Mouse (Mus musculus) lung, embryonic 16.5 days (tissue): ENCODE measurements around the gene Rhoj. TPM values are rescaled to one million over a fixed set of nuclear protein-coding genes. Genes with fewer than 3 reads are reported as not detected.
A peak's percentile ranks its signal among the peaks of the same experiment; 100 is the strongest.

Source experiments
- ATAC-seq: fragments of 200-750 bp; cut with Nextera tagmentation; 2 replicates; pipeline ENCODE4 v1.8.0; 2017; ENCODE audit warnings: low read depth, mild to moderate bottlenecking, moderate library complexity
- H3K27ac ChIP-seq: fragments of 300-500 bp; sonication (generic); 2 replicates; pipeline ENCODE4 v1.5.1; 2014; ENCODE audit warnings: mild to moderate bottlenecking, control low read depth, low read length
- H3K27me3 ChIP-seq: fragments of 300-500 bp; sonication (generic); 2 replicates; pipeline ENCODE4 v1.6.1; 2014; ENCODE audit warnings: low read depth, low read length, mixed read lengths; ENCODE audit not compliant: control insufficient read depth, insufficient read depth
- H3K36me3 ChIP-seq: fragments of 300-500 bp; sonication (generic); 2 replicates; pipeline ENCODE4 v1.6.1; 2014; ENCODE audit warnings: low read length; ENCODE audit not compliant: control insufficient read depth, insufficient read depth
- H3K4me1 ChIP-seq: fragments of 300-500 bp; sonication (generic); replicated peaks from 2 replicates; pipeline ENCODE4 v1.6.1; 2014; ENCODE audit warnings: low read length, mixed read lengths; ENCODE audit not compliant: control insufficient read depth, insufficient read depth
- H3K4me2 ChIP-seq: fragments of 300-500 bp; sonication (generic); 2 replicates; pipeline ENCODE4 v1.6.1; 2014; ENCODE audit warnings: low read depth, low read length, control low read depth
- H3K4me3 ChIP-seq: fragments of 300-500 bp; sonication (generic); 2 replicates; pipeline ENCODE4 v1.5.1; 2014; ENCODE audit warnings: mild to moderate bottlenecking, low read length, control low read depth
- H3K9ac ChIP-seq: fragments of 300-500 bp; sonication (generic); 2 replicates; pipeline ENCODE4 v1.6.1; 2014; ENCODE audit warnings: low read length, control low read depth
- H3K9me3 ChIP-seq: fragments of 300-500 bp; sonication (generic); 2 replicates; pipeline ENCODE4 v1.6.1; 2016; ENCODE audit warnings: low read length; ENCODE audit not compliant: control insufficient read depth
- WGBS: fragments of 180-500 bp; shearing (Covaris S2); extraction: QIAGEN DNeasy Blood & Tissue Kit; methylation state at CpG from one replicate; pipeline ENCODE4 v1.1.7; 2014; 5-methylcytosine and 5-hydroxymethylcytosine counted together
- polyA plus RNA-seq: library from polyadenylated mRNA; unstranded; fragments of >200 nt; fragmentation: Nextera tagmentation; extraction: Ambion mirVana; gene quantifications from 2 replicates; pipeline ENCODE4 v1.2.1, GENCODE M21; 2015

Rhoj gene
- polyA plus RNA-seq, 1 experiment from 2014 or later = 66.0 TPM

- H3K4me3 ChIP-seq = no peak overlapping the region
- H3K9me3 ChIP-seq = no peaks in the 10 kb centered on the region
- no peak overlapping the region for H3K4me2 ChIP-seq
- no peak for ATAC-seq
- no peaks in the 10 kb centered on the region for H3K27me3 ChIP-seq
- no peaks in the 10 kb centered on the region for H3K4me1 ChIP-seq
- no peaks in the 10 kb centered on the region for H3K36me3 ChIP-seq
- H3K9ac ChIP-seq = no peak overlapping the region
- WGBS = 72% methylated on average over 20 of the region's 20 CpGs
- no peak overlapping the region for H3K27ac ChIP-seq
Observed at GRCm38 (mm10) chr12:75394011-75394773, 86.1 kb downstream of the Rhoj start.

- H3K9me3 ChIP-seq = no peaks in the 10 kb centered on the region
- H3K27me3 ChIP-seq = no peaks in the 10 kb centered on the region
- H3K4me3 ChIP-seq = no peak overlapping the region
- WGBS = 35% methylated on average over 3 of the region's 3 CpGs
- H3K4me1 ChIP-seq = no peaks in the 10 kb centered on the region
- H3K4me2 ChIP-seq = no peak overlapping the region
- H3K9ac ChIP-seq = no peak overlapping the region
- H3K36me3 ChIP-seq = no peaks in the 10 kb centered on the region
- ATAC-seq = no peak; the same call in 1 of the 2 replicates
- H3K27ac ChIP-seq = no peak overlapping the region
Observed at GRCm38 (mm10) chr12:75396616-75397015, 88.5 kb downstream of the Rhoj start.

DNA sequence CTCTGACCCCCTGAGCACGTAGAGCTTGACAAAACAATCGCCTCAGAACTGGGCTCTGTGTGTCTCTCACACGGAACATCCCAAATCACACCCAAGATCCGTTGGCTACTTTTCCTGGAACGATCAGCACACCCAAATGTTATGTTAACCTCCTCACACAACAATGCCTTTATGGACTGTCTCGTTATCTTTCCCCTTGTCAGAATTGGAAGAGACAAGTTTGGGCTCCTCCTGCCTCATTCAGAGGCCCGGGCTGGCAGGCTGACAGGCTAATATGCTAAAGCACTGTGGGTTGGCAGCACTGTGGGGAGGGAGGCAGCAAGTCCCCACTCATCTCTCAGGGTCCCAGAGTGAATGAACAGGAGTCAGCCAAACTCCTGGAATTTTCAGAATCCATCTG, 89.0 kb downstream of the Rhoj start:
- no peak overlapping the region for H3K27ac ChIP-seq
- no peak overlapping the region for H3K4me3 ChIP-seq
- H3K9me3 ChIP-seq = no peaks in the 10 kb centered on the region
- H3K9ac ChIP-seq = no peak overlapping the region
- ATAC-seq = peak; percentile 38; the same call in 1 of the 2 replicates
- no peaks in the 10 kb centered on the region for H3K4me1 ChIP-seq
- H3K27me3 ChIP-seq = no peaks in the 10 kb centered on the region
- WGBS = 34% methylated on average over 7 of the region's 7 CpGs
- no peak overlapping the region for H3K4me2 ChIP-seq
- H3K36me3 ChIP-seq = no peaks in the 10 kb centered on the region

- peak; percentile 34; the same call in 1 of the 2 replicates for ATAC-seq
- H3K36me3 ChIP-seq = no peaks in the 10 kb centered on the region
- no peaks in the 10 kb centered on the region for H3K27me3 ChIP-seq
- H3K4me3 ChIP-seq = peak overlapping the region; percentile 13; the same call in 1 of the 2 replicates
- peak overlapping the region; percentile 36; the same call in 1 of the 2 replicates for H3K27ac ChIP-seq
- H3K4me1 ChIP-seq = no peaks in the 10 kb centered on the region
- H3K9me3 ChIP-seq = no peaks in the 10 kb centered on the region
- H3K4me2 ChIP-seq = peak overlapping the region; percentile 36; the same call in 1 of the 2 replicates
- 0 out of 2 replicates have a peak overlapping the region, but pooled peaks have one; percentile 15 for H3K9ac ChIP-seq
- WGBS = 50% methylated on average over 9 of the region's 9 CpGs
Observed at GRCm38 (mm10) chr12:75412964-75413363, 104.8 kb downstream of the Rhoj start.

- Histone ChIP-seq H3K4me3 (no peak overlapping the region), H3K9me3 (no peaks in the 10 kb centered on the region), H3K36me3 (no peaks in the 10 kb centered on the region), H3K4me2 (no peak overlapping the region), H3K9ac (no peak overlapping the region), H3K27me3 (no peaks in the 10 kb centered on the region), H3K4me1 (no peaks in the 10 kb centered on the region), H3K27ac (no peak overlapping the region)
- ATAC-seq = no peak
- WGBS = 74% methylated on average over 6 of the region's 6 CpGs
Observed at GRCm38 (mm10) chr12:75414991-75415390, 106.9 kb downstream of the Rhoj start.

- Histone ChIP-seq H3K4me2 (no peak within 1 kb of the TSS), H3K27me3 (no peaks in the 10 kb centered on the region), H3K4me3 (no peak within 1 kb of the TSS), H3K9me3 (no peaks in the 10 kb centered on the region), H3K9ac (no peak within 1 kb of the TSS), H3K27ac (no peak within 1 kb of the TSS), H3K36me3 (no peaks in the 10 kb centered on the region), H3K4me1 (no peaks in the 10 kb centered on the region)
- 86% methylated on average over 4 of the region's 4 CpGs for WGBS
- ATAC-seq = no peak
Observed at GRCm38 (mm10) chr12:75416681-75417080, 108.6 kb downstream of the Rhoj start, which contains the start of gene Gphb5. Gphb5 (minus strand) TSS chr12:75416781.

GRCm38 (mm10) chr12:75424359-75424758, 116.2 kb downstream of the Rhoj start:
- ATAC-seq = no peak
- WGBS = 54% methylated on average over 7 of the region's 7 CpGs
- H3K9me3 ChIP-seq = no peaks in the 10 kb centered on the region

GRCm38 (mm10) chr12:75424817-75425216, 116.7 kb downstream of the Rhoj start:
- 88% methylated on average over 4 of the region's 4 CpGs for WGBS
- H3K9me3 ChIP-seq = no peaks in the 10 kb centered on the region
- no peak overlapping the region for H3K4me2 ChIP-seq
- H3K27ac ChIP-seq = no peak overlapping the region
- ATAC-seq = no peak
- no peak overlapping the region for H3K4me3 ChIP-seq
- H3K27me3 ChIP-seq = no peaks in the 10 kb centered on the region
- no peaks in the 10 kb centered on the region for H3K36me3 ChIP-seq
- no peaks in the 10 kb centered on the region for H3K4me1 ChIP-seq
- no peak overlapping the region for H3K9ac ChIP-seq

More at GRCm38 (mm10) chr12:75424359-75424758, 116.2 kb downstream of the Rhoj start:
- Histone ChIP-seq H3K27ac (no peak overlapping the region), H3K27me3 (no peaks in the 10 kb centered on the region), H3K36me3 (no peaks in the 10 kb centered on the region), H3K4me2 (no peak overlapping the region), H3K4me1 (no peaks in the 10 kb centered on the region), H3K9ac (no peak overlapping the region), H3K4me3 (no peak overlapping the region)

- Histone ChIP-seq H3K4me3 (no peak overlapping the region), H3K4me1 (no peaks in the 10 kb centered on the region), H3K9ac (no peak overlapping the region), H3K27me3 (no peaks in the 10 kb centered on the region), H3K27ac (no peak overlapping the region), H3K4me2 (no peak overlapping the region), H3K9me3 (no peaks in the 10 kb centered on the region), H3K36me3 (no peaks in the 10 kb centered on the region)
- ATAC-seq = no peak
- WGBS = 81% methylated on average over 7 of the region's 7 CpGs
Observed at GRCm38 (mm10) chr12:75425882-75426281, 117.8 kb downstream of the Rhoj start.
